Mouse (Mus musculus): ENCODE measurements at regions not wholly inside any gene's neighbourhood (a gene's known extent, or its start where the extent isn't known, plus 50 kb on each side); places are given as distances from the start of the nearest gene placed in this dataset.
A peak's percentile ranks its signal among the peaks of the same experiment; 100 is the strongest.

DNA sequence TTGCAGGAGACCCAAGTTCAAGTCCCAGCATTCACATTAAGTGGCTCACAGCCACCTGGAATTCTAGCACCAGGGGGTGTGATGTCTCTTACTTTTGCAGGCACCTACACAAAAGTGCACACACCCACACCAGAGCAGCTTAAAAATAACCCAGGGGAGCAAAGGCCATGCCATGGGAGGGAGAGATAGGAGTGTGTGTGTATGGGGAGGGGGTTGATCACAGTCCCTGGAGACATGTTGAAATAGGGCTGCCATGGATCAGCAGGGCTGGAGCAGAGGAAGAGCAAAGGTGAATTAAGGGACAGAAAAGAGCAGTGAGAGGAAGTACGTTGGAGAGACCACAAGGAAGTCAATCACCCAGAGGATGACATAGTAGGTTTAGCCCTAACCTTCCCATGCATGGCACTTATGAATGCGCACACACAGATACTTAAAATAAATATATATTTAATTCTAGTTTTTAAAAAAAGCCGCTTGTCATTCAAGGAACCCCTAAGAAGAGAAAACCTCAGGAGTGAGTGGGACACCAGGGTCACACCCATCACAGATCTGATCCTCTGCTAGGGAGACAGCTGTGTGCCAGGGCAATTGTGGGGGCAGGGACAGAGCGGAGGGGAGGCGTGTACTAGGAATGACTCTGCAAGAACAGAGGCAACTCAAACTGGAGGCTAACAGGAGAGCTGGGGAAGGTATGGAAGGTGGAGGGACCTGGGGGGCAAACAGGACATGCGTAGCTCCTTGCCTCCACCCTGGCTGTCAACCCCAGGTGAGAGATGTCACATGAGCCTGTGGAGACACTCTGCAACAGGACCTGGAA, 189.5 kb upstream of the Rybp start:
- no peak for DNase-seq (ENCODE audit: low spot score in 2 of 2)

DNA sequence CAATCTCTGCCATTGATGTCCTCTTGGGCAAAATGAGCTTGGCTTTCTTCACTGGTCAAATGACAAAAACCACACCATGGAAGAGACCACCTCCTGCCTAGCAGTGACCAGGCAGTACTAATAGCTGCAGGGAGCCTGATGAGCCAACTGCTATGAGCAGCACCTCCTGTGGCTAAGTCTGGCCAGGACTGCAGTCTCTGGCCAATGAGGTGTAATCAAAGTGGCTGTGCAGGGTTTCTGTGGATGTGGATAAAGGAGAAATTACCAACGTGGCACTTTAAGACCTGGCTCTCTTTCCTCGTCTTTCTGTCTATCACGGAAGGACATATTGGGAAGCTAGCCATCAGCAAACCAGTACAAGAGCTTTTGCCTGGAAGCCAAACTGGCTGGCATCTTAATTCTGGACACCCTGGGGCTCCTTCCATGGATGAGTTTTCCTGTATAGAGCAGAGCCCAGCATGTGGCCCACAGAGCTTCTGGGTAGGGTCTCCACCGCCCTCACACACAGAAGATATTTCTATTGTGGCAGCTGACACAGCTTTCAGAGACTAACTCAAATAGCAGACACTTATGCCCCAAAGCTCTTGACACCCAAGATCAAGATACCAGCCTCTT, 188.2 kb upstream of the Rybp start:
- no peak for DNase-seq (ENCODE audit: low spot score in 2 of 2)

GRCm38 (mm10) chr6:100474326-100474725, 187.0 kb upstream of the Rybp start:
- DNase-seq (ENCODE audit: low spot score in 2 of 2): no peak

GRCm38 (mm10) chr6:100470071-100470470, 182.8 kb upstream of the Rybp start:
- no peak for DNase-seq (ENCODE audit: low spot score in 2 of 2)

GRCm38 (mm10) chr6:100462757-100463156, 175.5 kb upstream of the Rybp start:
- DNase-seq (ENCODE audit: low spot score in 2 of 2): no peak

- no peak for DNase-seq (ENCODE audit: low spot score in 2 of 2)
These were observed 166.1 kb upstream of the Rybp start for GRCm38 (mm10) chr6:100453401-100453800.

DNA sequence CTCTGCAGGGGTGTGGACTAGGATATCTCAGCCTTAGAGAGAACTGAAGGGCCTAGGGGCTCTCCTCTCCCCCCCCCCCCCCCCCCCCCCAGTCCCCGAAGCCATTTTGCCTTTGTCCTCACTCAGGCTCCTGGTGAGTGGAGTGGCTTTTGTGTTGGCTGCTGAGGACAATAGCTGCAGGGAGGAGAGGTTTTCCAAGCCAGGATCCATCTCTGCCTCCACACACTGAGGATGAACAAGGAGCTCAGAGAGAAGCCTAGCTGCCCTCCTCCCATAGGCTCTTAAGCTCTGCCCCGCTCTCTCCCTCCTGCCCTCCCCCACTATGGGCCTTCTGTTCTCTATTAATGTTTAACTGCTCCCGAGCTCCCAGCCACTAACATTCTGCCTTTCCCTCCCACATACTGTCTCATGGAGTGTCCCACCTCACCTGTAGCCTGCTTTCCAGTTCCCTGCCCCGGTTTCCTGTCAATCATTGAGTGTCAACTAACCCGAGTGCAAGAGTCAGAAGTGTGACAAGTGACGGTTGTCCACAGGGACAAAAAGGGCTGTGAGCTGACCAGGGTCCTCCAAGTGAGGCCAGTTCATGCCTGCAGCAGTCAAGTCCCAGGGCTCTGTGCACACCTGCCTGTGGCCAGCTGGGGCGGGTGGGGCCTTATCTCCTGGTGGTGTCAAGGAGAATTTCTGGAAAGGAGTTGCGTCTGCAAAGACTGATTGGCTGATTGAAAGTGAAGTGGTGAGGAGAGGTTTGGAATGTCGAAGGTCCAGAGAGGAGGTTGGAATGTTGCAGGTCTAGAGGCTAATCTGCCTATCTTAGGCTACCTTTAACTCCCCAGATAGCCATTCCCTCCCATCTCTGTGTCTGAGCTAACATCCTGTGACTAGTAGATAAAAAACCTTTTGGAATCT, 165.1 kb upstream of the Rybp start:
- no peak for DNase-seq (ENCODE audit: low spot score in 2 of 2)

DNA sequence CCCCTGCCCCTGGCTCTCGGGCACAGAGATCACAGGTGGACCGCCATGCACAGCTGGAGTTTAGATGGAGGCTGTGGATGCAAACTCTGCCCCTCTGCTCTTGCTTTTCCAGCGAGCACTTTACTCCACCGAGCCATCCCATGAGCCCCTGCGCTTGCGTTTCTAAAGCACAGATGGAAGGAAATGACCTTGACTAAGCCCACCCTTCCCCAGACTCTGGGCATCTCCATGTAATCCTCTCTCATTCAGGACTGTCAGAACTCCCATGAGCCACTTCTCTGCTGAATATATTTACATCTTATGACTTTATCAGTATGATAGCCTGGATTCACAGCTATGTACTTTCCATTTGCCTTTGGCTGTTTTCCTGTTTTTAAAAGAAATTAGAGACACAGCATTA, 162.8 kb upstream of the Rybp start:
- no peak for DNase-seq (ENCODE audit: low spot score in 2 of 2)

- DNase-seq (ENCODE audit: low spot score in 2 of 2): no peak
These were observed 161.8 kb upstream of the Rybp start for GRCm38 (mm10) chr6:100449087-100449486.

- DNase-seq (ENCODE audit: low spot score in 2 of 2): no peak
These were observed 159.9 kb upstream of the Rybp start for GRCm38 (mm10) chr6:100447211-100447610.

DNA sequence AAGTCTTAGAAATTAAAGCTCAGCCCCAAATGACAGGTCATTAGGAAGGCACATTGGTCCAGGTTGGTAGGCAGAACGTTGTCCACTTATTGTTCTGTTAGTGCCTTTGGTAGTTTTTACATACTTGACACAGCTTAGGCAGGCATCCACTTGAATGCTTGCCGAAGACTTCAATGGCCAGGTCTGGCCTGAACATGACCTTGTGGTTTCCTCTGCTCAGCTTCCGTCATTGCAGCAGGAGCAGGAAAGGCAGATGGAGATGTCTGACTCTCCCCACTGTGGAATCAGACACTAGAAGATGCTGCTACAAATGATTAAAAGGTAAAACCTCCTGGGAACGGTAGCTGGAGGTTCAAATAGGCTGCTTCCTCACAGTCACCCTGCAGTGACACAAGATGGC, 159.5 kb upstream of the Rybp start:
- DNase-seq (ENCODE audit: low spot score in 2 of 2): no peak

GRCm38 (mm10) chr6:100439071-100439737, 151.9 kb upstream of the Rybp start:
- peak in 1 of 2 experiments; percentile 30 for DNase-seq (ENCODE audit: low spot score in 2 of 2)

GRCm38 (mm10) chr6:100438511-100438991, 151.3 kb upstream of the Rybp start:
- peak; percentile 26 to 37 for DNase-seq (ENCODE audit: low spot score in 2 of 2)

DNA sequence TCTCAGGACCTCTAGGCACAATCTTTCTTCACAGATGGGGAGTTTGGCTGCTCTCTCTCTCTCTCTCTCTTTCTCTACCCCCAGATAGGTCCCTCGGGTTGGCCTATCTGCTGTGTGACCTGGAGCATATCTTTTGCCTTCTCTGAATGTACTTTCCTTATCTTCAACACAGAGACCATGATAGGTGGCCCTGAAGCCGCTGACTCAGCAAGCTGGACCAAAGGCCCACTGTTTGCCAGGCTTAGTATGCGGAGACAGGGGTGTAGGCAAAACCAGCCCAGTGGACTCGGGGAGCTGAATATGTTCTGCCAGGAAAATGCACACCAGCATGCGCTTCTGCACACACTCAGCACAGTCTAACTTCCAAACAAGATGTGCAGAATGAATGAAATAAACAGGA, 150.7 kb upstream of the Rybp start:
- no peak for DNase-seq (ENCODE audit: low spot score in 2 of 2)

DNA sequence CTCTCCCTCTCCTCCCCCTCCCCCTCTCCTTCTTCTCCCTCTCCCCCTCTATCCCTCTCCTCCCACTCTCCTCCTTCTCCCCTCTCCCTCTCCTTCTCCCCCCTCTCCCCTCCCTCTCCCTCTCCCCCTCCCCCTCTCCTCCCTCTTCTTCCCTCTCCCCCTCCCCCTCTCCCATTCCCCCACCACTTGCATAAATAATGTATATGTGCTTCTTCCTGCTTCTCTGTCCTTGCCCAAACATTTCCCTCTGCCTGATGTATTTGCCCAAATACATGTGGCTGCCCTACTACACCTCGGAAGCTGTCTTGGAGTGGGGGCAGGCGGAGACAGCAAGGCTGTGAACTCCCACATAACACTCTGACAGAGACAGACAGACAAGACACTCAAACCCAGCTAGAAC, 149.2 kb upstream of the Rybp start:
- no peak for DNase-seq (ENCODE audit: low spot score in 2 of 2)

GRCm38 (mm10) chr6:100435222-100435621, 147.9 kb upstream of the Rybp start:
- DNase-seq (ENCODE audit: low spot score in 2 of 2): no peak

DNA sequence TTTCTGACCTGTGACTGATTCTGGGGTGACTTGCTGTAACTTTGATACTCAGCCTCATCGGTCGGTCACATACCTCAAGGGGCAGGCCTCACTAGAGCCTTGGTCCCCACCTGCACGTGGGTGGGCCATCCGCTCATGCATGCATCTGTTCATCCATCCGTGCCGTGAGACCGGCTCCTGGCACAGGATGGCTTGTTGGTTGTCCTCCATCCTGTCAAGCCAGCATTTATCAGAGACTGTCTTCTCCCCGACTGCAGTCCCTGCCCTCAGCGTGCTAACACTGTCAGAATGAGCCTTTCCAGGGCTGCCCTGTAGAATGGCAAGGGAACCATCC, 146.2 kb upstream of the Rybp start:
- DNase-seq (ENCODE audit: low spot score in 2 of 2): no peak

GRCm38 (mm10) chr6:100432688-100433533, 145.6 kb upstream of the Rybp start:
- DNase-seq (ENCODE audit: low spot score in 2 of 2): peak in 1 of 2 experiments; percentile 16

DNA sequence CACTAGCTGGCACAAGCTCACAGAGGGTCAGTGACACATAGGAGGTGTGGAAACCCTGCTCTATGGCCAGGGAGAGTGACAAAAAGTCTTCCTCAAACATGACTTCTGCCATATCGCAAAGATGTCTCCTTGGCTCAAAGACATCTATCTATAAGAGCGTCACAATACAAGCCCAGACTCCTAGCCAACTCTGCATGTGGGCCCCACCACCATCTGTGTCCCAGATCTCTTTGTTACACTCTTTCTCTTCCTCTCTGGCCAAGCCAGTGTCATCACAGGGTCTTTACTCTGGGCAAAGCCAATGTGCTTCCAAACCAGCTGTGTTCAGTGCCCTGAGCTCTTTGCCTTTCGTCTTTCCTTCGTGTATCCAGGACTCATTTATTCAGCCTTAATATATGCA, 143.0 kb upstream of the Rybp start:
- DNase-seq (ENCODE audit: low spot score in 2 of 2): no peak

DNA sequence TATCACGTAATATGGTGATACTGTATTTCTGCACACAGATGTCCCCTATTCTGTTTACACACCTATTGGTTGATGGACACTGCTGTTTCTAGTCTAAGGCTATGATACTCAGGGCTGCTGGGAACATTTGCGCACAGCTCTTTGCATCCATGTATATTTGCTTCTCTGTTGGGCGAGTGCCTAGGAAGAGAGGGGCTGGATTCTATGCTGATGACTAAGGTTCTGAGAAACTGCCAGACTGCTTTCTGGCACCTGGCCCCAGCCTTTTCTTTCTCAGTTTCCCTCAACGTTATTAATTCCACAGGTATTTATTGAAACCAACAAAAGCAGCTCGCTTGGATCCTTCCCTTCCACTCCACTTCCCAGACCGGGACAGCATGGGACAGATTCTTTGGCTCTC, 142.2 kb upstream of the Rybp start:
- DNase-seq (ENCODE audit: low spot score in 2 of 2): no peak
